Mouse (Mus musculus): ENCODE data around the gene Clcn2. TPM values are rescaled to one million over a fixed set of nuclear protein-coding genes. Genes with fewer than 3 reads are reported as not detected.
A peak's percentile ranks its signal among the peaks of the same experiment; 100 is the strongest.

The Clcn2 gene
- polyA plus RNA-seq, 1 experiment from 2014 or later: 34.6 TPM

DNA sequence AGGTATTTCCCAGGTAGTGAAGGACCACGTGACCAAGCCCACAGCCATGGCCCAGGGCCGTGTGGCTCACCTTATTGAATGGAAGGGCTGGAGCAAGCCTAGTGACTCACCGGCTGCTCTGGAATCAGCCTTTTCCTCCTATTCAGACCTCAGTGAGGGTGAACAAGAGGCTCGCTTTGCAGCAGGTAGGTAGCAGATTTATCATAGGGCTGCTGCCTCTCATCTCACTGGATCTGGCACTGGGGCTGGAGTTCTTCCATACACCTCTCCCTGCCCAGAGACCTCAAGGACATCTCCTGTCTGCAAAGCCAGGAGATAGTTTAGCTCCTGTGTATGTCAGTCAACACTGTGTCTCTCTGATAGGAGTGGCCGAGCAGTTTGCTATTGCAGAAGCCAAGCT lies 18.3 kb downstream of the Clcn2 start:
- Histone ChIP-seq H3K36me3 (peaks cover 31% of the 10 kb centered on the region), H3K9ac (replicated peaks) (no peak overlapping the region), H3K9me3 (replicated peaks) (no peaks in the 10 kb centered on the region), H3K4me2 (no peak overlapping the region), H3K4me1 (peaks cover 53% of the 10 kb centered on the region), H3K27me3 (replicated peaks) (no peaks in the 10 kb centered on the region), H3K27ac (replicated peaks) (no peak overlapping the region), H3K4me3 (replicated peaks) (no peak overlapping the region)
- ATAC-seq (ENCODE audit: low FRiP score): no peak
- WGBS: 86% methylated on average over 5 of the region's 5 CpGs

DNA sequence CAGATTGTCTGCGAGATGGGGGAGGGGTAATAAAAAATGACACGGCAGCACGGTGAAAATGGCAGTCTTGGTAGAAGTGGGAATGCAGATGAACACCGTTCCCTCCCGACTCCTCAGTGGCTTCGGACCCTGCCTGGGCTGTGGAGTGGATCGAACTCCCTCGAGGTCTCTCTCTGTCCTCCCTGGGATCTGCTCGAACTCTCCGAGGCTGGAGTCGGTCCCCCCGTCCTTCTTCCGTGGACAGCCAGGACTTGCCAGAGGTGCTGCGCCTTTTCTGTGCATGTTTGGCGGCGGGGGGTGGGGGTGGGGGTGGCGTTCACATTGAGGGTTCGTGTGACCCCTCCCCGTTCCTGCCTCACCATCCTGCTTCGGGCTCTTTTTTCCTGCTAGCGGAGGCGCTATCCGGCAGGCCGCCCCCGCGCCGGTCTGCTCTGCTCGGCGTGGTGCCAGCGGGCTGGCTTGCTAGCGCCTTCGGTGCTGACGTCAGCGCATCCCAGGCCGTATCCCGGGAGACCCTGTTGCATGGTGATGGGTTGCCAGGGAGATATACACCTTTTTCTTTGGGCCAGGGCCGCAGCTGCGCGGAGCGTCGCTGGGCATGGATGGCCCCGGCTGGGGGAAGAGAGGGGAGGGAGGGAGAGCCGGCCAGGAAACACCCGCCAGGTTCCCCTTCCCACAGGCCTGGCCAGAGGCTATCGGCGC lies 21.8 kb downstream of the Clcn2 start:
- peak overlapping the region; percentile 46 for H3K4me3 ChIP-seq (replicated peaks)
- ATAC-seq (ENCODE audit: low FRiP score): peak; percentile 75
- no peaks in the 10 kb centered on the region for H3K27me3 ChIP-seq (replicated peaks)
- no peaks in the 10 kb centered on the region for H3K9me3 ChIP-seq (replicated peaks)
- peaks cover 53% of the 10 kb centered on the region for H3K4me1 ChIP-seq
- peak overlapping the region; percentile 64 for H3K9ac ChIP-seq (replicated peaks)
- WGBS: 1% methylated on average over 45 of the region's 46 CpGs
- peak overlapping the region; percentile 80 for H3K4me2 ChIP-seq
- peak overlapping the region; percentile 79 for H3K27ac ChIP-seq (replicated peaks)
- peaks cover 33% of the 10 kb centered on the region for H3K36me3 ChIP-seq

DNA sequence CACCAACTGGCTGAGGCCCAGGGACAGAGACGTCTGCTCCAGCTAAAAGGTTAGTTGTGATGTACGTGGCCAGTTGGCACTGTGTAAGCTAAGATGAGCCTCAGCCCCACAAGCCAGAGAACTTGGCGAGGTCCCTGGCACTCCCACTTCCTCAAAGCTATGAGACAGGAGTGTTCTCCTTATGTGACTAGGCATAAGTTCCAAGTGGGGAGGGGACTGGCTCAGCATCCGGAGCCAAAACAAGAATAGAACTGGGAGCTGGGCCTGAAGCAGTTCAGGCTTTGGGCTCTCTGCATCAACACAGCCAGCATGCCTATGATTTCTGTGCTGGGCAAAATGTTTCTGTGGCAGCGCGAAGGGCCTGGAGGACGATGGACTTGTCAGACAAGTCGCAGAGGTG lies 22.8 kb downstream of the Clcn2 start:
- no peak for ATAC-seq (ENCODE audit: low FRiP score)
- Histone ChIP-seq H3K27me3 (replicated peaks) (no peaks in the 10 kb centered on the region), H3K4me3 (replicated peaks) (peak overlapping the region; percentile 46; the same call in 1 of the 2 replicates), H3K4me1 (peaks cover 48% of the 10 kb centered on the region), H3K9me3 (replicated peaks) (no peaks in the 10 kb centered on the region), H3K27ac (replicated peaks) (peak overlapping the region; percentile 79), H3K9ac (replicated peaks) (no peak overlapping the region), H3K4me2 (peak overlapping the region; percentile 80), H3K36me3 (peaks cover 37% of the 10 kb centered on the region)
- WGBS: 70% methylated on average over 8 of the region's 8 CpGs

DNA sequence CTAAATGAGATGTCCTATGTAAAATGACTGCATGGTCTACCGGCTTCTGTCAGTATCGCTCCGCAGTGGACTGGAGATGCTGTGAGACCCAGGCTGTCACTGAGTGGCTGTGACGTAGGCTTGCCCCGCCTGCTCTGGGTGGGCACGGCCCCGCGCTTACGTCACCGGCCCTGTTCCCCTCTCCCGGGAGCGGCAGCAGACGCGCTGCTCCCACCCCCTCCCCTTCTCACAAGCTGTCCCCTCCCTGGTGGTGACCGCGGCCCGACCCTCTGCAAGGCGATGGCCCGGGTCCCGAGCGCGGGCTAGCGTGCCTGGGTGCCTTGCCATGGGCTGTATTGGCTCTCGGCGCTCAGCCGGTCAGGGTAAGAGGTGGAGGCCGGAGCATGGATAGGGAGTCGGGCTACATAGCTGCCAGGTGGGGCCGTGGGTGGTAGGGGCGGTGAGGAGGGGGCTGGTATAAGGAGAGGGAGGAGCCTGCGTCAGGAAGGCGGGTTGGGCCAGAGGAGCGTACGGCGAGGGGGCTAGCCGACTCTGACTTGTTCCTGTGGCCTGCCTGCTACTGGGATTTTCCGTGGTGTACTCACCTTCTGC lies 24.3 kb downstream of the Clcn2 start, which contains the start of gene Fam131a:
TSS of gene Fam131a (plus strand) at position 131 of the 591 bp plus-strand sequence.
- Histone ChIP-seq H3K4me1 (peaks cover 48% of the 10 kb centered on the region), H3K9me3 (replicated peaks) (no peaks in the 10 kb centered on the region), H3K9ac (replicated peaks) (peak within 1 kb of the TSS; percentile 82), H3K4me3 (replicated peaks) (peak within 1 kb of the TSS; percentile 71), H3K4me2 (peak within 1 kb of the TSS; percentile 88), H3K27me3 (replicated peaks) (no peaks in the 10 kb centered on the region), H3K36me3 (peaks cover 40% of the 10 kb centered on the region), H3K27ac (replicated peaks) (peak within 1 kb of the TSS; percentile 98)
- peak; percentile 94 for ATAC-seq (ENCODE audit: low FRiP score)
- WGBS: under 1% methylated on average over 37 of the region's 37 CpGs

DNA sequence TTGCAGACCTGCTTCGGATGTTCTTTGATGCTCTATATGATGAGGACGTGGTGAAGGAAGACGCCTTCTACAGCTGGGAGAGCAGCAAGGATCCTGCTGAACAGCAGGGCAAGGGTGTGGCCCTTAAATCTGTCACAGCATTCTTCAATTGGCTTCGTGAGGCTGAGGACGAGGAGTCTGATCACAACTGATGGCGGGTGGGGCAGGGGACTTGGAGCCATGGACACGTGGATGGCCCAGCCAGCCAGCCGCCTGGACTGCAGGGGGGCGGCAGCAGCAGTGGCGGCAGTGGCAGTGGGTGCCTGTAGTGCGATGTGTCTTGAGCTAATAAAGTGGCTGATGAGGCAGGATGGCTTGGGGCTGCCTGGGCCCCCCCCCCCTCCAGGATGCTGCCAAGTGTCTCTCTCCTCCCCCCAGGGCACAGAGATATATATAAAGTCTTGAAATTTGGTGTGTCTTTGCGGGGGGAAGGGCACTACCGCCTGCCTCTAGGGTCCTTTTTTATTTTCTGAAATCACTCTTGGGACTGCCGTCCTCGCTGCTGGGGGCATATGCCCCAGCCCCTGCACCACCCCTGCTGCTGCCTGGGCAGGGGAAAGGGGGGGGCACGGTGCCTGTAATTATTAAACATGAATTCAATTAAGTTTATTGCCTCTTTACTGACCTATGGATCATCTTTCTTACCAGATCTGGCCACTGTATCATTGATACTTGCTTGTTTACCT lies 25.1 kb downstream of the Clcn2 start:
- H3K4me1 ChIP-seq: peaks cover 47% of the 10 kb centered on the region
- H3K9ac ChIP-seq (replicated peaks): peak overlapping the region; percentile 82
- no peaks in the 10 kb centered on the region for H3K9me3 ChIP-seq (replicated peaks)
- H3K27ac ChIP-seq (replicated peaks): peak overlapping the region; percentile 98
- peak overlapping the region; percentile 88 for H3K4me2 ChIP-seq
- ATAC-seq (ENCODE audit: low FRiP score): no peak
- 31% methylated on average over 16 of the region's 16 CpGs for WGBS
- H3K4me3 ChIP-seq (replicated peaks): peak overlapping the region; percentile 71
- no peaks in the 10 kb centered on the region for H3K27me3 ChIP-seq (replicated peaks)
- H3K36me3 ChIP-seq: peaks cover 48% of the 10 kb centered on the region

DNA sequence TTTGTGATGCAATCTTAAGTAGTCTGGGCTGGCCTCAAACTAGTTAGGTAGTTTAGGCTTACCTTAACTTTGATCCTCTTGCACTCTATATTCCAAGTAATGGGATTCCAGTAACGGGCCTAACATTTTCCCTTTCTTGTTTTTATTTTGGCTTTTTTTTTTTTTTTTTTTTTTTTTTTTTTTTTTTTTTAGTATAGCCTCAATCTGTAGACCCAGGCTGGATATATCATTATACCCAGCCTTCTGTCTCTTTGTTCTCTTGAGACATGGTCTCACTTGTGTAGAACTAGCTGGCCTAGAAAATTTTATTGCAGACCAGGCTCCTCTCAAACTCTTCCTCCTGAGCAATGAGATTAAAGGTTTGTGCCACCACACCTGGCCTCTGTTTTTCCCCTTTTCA lies 25.9 kb downstream of the Clcn2 start:
- H3K9ac ChIP-seq (replicated peaks): no peak overlapping the region
- peaks cover 55% of the 10 kb centered on the region for H3K36me3 ChIP-seq
- WGBS: 88% methylated on average over 1 of the region's 1 CpGs
- H3K27ac ChIP-seq (replicated peaks): no peak overlapping the region
- no peak for ATAC-seq (ENCODE audit: low FRiP score)
- H3K4me3 ChIP-seq (replicated peaks): no peak overlapping the region
- peaks cover 41% of the 10 kb centered on the region for H3K4me1 ChIP-seq
- H3K27me3 ChIP-seq (replicated peaks): no peaks in the 10 kb centered on the region
- no peaks in the 10 kb centered on the region for H3K9me3 ChIP-seq (replicated peaks)
- H3K4me2 ChIP-seq: no peak overlapping the region

DNA sequence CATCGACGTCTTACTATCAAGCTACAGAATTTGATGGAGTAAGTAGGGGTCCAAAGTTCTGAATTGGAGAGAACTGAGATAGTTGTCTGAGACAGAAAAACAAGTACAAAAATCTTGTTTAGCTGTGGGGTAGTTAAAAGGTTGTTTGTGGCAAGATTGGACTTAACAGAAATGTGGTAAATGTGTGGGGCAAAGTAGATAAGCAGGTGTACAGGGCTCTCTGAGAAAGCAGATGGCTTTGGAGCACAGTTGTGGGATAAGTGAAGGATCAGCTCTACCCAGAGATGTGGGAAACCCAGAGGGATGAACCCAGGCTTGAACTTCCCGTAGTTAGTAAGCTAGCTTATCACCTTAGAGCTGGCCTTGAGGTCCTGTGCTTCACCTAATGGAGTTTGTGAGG lies 26.8 kb downstream of the Clcn2 start:
- H3K36me3 ChIP-seq: peaks cover 64% of the 10 kb centered on the region
- H3K27ac ChIP-seq (replicated peaks): no peak overlapping the region
- 87% methylated on average over 3 of the region's 3 CpGs for WGBS
- H3K9me3 ChIP-seq (replicated peaks): no peaks in the 10 kb centered on the region
- ATAC-seq (ENCODE audit: low FRiP score): no peak
- H3K4me3 ChIP-seq (replicated peaks): no peak overlapping the region
- no peaks in the 10 kb centered on the region for H3K27me3 ChIP-seq (replicated peaks)
- H3K4me2 ChIP-seq: no peak overlapping the region
- H3K4me1 ChIP-seq: peaks cover 33% of the 10 kb centered on the region
- H3K9ac ChIP-seq (replicated peaks): no peak overlapping the region

DNA sequence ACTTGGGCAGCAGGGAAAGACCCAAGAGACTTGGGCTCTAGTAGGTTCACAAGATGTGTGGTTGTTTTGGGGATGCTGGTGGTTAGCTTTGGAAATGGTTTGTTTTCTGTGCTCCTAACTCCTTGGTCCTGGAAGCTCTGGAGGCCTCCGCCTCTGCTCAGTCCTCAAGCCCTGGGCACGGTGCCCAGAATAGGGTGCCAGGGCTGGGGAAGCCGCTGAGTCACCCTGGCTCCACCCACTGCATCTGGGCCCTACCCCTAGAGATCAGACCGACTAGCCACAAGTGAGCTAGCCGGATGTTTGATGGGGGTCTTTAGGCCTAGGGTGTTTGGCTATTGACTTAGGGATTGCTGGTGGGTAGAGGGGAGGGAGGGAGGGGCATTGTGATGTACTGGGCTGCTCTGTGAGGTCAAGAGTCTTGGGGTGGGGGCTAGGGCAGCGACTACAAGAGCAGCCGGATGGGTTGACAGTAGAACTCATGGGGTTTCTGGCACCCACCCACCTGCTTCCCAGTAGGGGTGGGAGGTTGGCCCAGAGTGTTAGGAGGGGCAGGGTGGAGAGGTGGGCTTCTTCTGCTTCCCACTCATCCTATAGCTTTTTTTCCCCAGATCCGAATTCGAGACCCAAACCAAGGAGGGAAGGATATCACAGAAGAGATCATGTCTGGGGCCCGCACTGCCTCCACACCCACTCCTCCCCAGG lies 39.4 kb downstream of the Clcn2 start:
- H3K9ac ChIP-seq (replicated peaks): no peak overlapping the region
- H3K4me1 ChIP-seq: peaks cover 21% of the 10 kb centered on the region
- no peaks in the 10 kb centered on the region for H3K27me3 ChIP-seq (replicated peaks)
- H3K9me3 ChIP-seq (replicated peaks): no peaks in the 10 kb centered on the region
- no peak overlapping the region for H3K27ac ChIP-seq (replicated peaks)
- H3K36me3 ChIP-seq: peaks cover 83% of the 10 kb centered on the region
- no peak overlapping the region for H3K4me3 ChIP-seq (replicated peaks)
- no peak for ATAC-seq (ENCODE audit: low FRiP score)
- no peak overlapping the region for H3K4me2 ChIP-seq
- 76% methylated on average over 10 of the region's 10 CpGs for WGBS

DNA sequence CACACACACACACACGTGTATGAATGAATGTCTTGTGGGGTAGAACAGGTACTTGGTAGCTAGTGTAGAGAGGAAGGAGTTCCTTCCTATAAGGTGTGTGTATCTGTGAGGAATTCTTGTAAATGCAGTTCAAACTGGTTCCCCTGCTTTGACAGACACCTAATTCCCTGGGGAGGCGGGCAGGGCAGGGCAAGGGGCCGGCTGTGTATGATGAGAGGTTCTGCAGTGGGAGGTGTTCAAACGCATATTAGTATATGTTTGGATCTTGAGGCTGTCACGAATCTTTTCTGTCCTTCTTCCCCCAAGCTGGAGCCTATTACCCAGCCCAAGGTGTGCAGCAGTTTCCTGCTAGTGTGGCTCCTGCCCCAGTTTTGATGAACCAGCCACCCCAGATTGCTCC lies 40.2 kb downstream of the Clcn2 start:
- Histone ChIP-seq H3K4me2 (no peak overlapping the region), H3K9me3 (replicated peaks) (no peaks in the 10 kb centered on the region), H3K27me3 (replicated peaks) (no peaks in the 10 kb centered on the region), H3K4me1 (peaks cover 21% of the 10 kb centered on the region), H3K27ac (replicated peaks) (no peak overlapping the region), H3K9ac (replicated peaks) (no peak overlapping the region), H3K36me3 (peaks cover 76% of the 10 kb centered on the region), H3K4me3 (replicated peaks) (no peak overlapping the region)
- 92% methylated on average over 5 of the region's 5 CpGs for WGBS
- ATAC-seq (ENCODE audit: low FRiP score): no peak

DNA sequence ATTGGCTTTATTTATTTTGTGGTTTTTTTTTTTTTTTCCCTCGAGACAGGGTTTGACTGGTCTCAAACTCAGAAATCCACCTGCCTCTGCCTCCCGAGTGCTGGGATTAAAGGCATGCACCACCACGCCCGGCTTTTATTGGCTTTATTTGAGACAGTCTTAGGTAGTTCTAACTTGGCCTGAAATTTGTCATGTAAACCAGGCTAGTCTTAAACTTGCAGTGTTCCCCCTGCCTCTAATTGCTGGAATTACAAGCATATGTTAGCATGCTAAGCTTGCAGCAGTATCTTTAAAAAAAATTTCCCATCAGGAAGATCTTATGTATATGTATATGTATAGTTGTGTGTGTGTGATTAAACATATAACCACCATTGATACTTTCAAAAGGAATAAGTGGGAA lies 40.8 kb downstream of the Clcn2 start:
- 84% methylated on average over 4 of the region's 4 CpGs for WGBS
- H3K4me3 ChIP-seq (replicated peaks): no peak overlapping the region
- peaks cover 69% of the 10 kb centered on the region for H3K36me3 ChIP-seq
- no peak overlapping the region for H3K4me2 ChIP-seq
- no peaks in the 10 kb centered on the region for H3K9me3 ChIP-seq (replicated peaks)
- no peak overlapping the region for H3K27ac ChIP-seq (replicated peaks)
- no peak overlapping the region for H3K9ac ChIP-seq (replicated peaks)
- peaks cover 26% of the 10 kb centered on the region for H3K4me1 ChIP-seq
- no peak for ATAC-seq (ENCODE audit: low FRiP score)
- no peaks in the 10 kb centered on the region for H3K27me3 ChIP-seq (replicated peaks)

DNA sequence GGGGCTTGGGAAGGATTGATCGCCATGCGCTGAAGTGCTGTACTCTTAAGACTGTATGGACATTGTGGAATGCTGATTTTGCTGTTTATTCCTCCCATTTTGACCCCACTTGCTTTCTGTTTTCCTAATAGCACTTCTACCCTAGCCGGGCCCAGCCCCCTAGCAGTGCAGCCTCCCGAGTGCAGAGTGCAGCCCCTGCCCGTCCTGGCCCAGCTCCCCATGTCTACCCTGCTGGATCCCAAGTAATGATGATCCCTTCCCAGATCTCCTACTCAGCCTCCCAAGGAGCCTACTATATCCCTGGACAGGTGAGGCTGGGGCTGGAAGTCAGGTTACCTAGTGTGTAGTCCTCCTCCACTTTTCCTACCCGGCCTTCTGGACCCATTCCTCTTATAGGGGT lies 42.3 kb downstream of the Clcn2 start:
- 93% methylated on average over 6 of the region's 6 CpGs for WGBS
- no peak for ATAC-seq (ENCODE audit: low FRiP score)
- Histone ChIP-seq H3K4me2 (0 out of 2 replicates have a peak overlapping the region, but pooled peaks have one; percentile 97), H3K9ac (replicated peaks) (no peak overlapping the region), H3K4me3 (replicated peaks) (no peak overlapping the region), H3K9me3 (replicated peaks) (no peaks in the 10 kb centered on the region), H3K36me3 (peaks cover 54% of the 10 kb centered on the region), H3K4me1 (peaks cover 26% of the 10 kb centered on the region), H3K27me3 (replicated peaks) (no peaks in the 10 kb centered on the region), H3K27ac (replicated peaks) (no peak overlapping the region)
